Mouse (Mus musculus) right cerebral cortex, adult 2 months (tissue): ENCODE results near the gene Hexa.
A peak's percentile ranks its signal among the peaks of the same experiment; 100 is the strongest.

ENCODE experiments used
- DNase-seq, 2 experiments: peaks; one replicate each; pipeline ENCODE4 v3.0.0; 2021 to 2022; ENCODE audit warnings: low spot score in 2 of 2

The Hexa gene

GRCm38 (mm10) chr9:59539441-59540137, at the start of gene Hexa, which contains the start of gene Tmem202:
Hexa (plus strand) TSS chr9:59539540.
Tmem202 (minus strand) TSS chr9:59539847.
- peak; percentile 78 to 81 for DNase-seq

- DNase-seq, result no peak
These were observed 31.2 kb upstream of the Hexa start for GRCm38 (mm10) chr9:59508146-59508545.

GRCm38 (mm10) chr9:59512381-59512780, 27.0 kb upstream of the Hexa start:
- no peak for DNase-seq

- DNase-seq, result no peak
These were observed 24.3 kb upstream of the Hexa start for GRCm38 (mm10) chr9:59515069-59515468.

GRCm38 (mm10) chr9:59517127-59517526, 22.2 kb upstream of the Hexa start:
- no peak for DNase-seq

- peak in 1 of 2 experiments; percentile 49 for DNase-seq
These were observed 20.4 kb upstream of the Hexa start for GRCm38 (mm10) chr9:59518976-59519375.

GRCm38 (mm10) chr9:59519396-59519795, 19.9 kb upstream of the Hexa start:
- DNase-seq, result no peak

GRCm38 (mm10) chr9:59522906-59523305, 16.4 kb upstream of the Hexa start:
- DNase-seq, result no peak

GRCm38 (mm10) chr9:59526727-59527126, 12.6 kb upstream of the Hexa start:
- no peak for DNase-seq

GRCm38 (mm10) chr9:59527580-59527979, 11.8 kb upstream of the Hexa start:
- no peak for DNase-seq

GRCm38 (mm10) chr9:59528274-59528673, 11.1 kb upstream of the Hexa start:
- DNase-seq, result no peak

- DNase-seq, result no peak
These were observed 7.7 kb upstream of the Hexa start for GRCm38 (mm10) chr9:59531645-59532044.

- DNase-seq, result no peak
These were observed 5.9 kb upstream of the Hexa start for GRCm38 (mm10) chr9:59533422-59533821.

GRCm38 (mm10) chr9:59533889-59534288, 5.5 kb upstream of the Hexa start:
- no peak for DNase-seq

- DNase-seq, result no peak
These were observed 1.7 kb upstream of the Hexa start for GRCm38 (mm10) chr9:59537651-59538050.

GRCm38 (mm10) chr9:59541617-59542016, 2.3 kb downstream of the Hexa start:
- DNase-seq, result no peak

- DNase-seq, result no peak
These were observed 3.5 kb downstream of the Hexa start for GRCm38 (mm10) chr9:59542766-59543324.

GRCm38 (mm10) chr9:59544739-59545138, 5.4 kb downstream of the Hexa start:
- DNase-seq, result no peak

- DNase-seq, result no peak
These were observed 8.5 kb downstream of the Hexa start for GRCm38 (mm10) chr9:59547869-59548268.

GRCm38 (mm10) chr9:59548961-59549487, 9.7 kb downstream of the Hexa start:
- DNase-seq, result no peak

GRCm38 (mm10) chr9:59550077-59550476, 10.7 kb downstream of the Hexa start:
- DNase-seq, result peak in 1 of 2 experiments; percentile 44

GRCm38 (mm10) chr9:59551017-59551416, 11.7 kb downstream of the Hexa start:
- no peak for DNase-seq

GRCm38 (mm10) chr9:59551620-59552031, 12.3 kb downstream of the Hexa start:
- peak; percentile 65 to 79 for DNase-seq
